Mouse (Mus musculus): ENCODE data around the gene Ttc26.

DNA sequence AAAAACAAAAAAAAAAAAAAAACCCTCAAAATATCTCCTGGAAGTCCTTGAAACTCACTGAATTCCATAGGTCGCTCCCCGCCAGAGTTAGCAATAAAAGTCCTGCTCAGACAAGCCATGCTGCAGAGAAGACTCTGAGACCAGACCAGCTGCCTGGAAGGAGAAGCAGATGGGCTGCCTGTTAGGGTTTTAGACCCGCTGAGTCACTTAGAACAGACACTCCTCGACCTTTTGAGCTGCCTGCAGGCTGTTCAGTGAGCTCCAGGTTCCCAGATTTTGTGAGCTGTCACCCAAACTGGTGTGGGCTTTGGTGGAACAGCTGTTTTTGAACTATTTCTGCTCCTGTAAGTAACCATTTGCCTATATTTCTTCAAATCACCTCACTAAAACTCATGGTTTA lies 17.9 kb upstream of the Ttc26 start:
- TF ChIP-seq EP300 (IDR thresholded peaks at IDR 0.05; ENCODE audit: low read depth) (no peak), CTCF (IDR thresholded peaks at IDR 0.05; ENCODE audit: low read depth) (no peak)
